Comparison of ENCODE assay signal across 24 mouse cellular contexts in the genomic region with DNA sequence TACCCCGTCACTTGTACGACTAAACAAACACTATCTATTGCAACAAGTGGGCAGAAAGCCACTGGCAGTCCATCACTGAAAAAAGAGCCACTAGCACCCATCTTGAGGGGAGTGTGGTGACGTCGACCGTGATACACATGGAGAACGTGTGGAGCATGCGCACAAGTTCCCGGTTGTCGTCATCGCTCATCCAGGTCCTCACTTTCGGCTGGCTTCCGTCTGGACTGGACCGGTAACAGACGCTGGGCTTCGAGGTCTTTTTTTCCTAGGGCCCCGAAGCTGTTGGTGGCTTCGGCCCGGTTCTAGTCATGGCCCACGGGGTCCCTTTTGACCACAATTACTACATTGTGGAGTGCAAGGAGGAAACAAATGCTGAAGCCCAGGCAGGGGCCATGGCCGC. TPM values are rescaled to one million over a fixed set of nuclear protein-coding genes. Genes with fewer than 3 reads are reported as not detected.
"Had no signal": no experiment of that assay in that cellular context is flagged by ENCODE, and none has a peak within 500 bp of the region (broad histone marks: within the 10 kb centered on the region; RNA-seq: fewer than 3 reads in every experiment).

TSS of gene Rhox13 (plus strand) at position 238 of the 400 bp plus-strand sequence.

- H3K27ac ChIP-seq: liver, embryonic 15.5 days; lung, embryonic 15.5 days; macrophage; midbrain, embryonic 13.5 days; midbrain, embryonic 15.5 days; neural tube, embryonic 12.5 days; stomach, embryonic 15.5 days; stomach, postnatal 0 days had no signal

- H3K4me3 ChIP-seq: liver, embryonic 15.5 days; lung, embryonic 15.5 days; megakaryocyte, embryonic 14.5 days; midbrain, embryonic 13.5 days; midbrain, embryonic 15.5 days; neural tube, embryonic 12.5 days; stomach, embryonic 15.5 days had no signal

- H3K4me1 ChIP-seq: liver, embryonic 15.5 days; lung, embryonic 15.5 days; megakaryocyte, embryonic 14.5 days; midbrain, embryonic 13.5 days; midbrain, embryonic 15.5 days; neural tube, embryonic 12.5 days; stomach, embryonic 15.5 days had no signal

- H3K9ac ChIP-seq: liver, embryonic 15.5 days; liver, postnatal 0 days; lung, embryonic 15.5 days; midbrain, embryonic 13.5 days; midbrain, embryonic 15.5 days; neural tube, embryonic 12.5 days; stomach, embryonic 15.5 days had no signal

- H3K27me3 ChIP-seq: liver, embryonic 15.5 days; lung, embryonic 15.5 days; midbrain, embryonic 13.5 days; midbrain, embryonic 15.5 days; neural tube, embryonic 12.5 days; stomach, embryonic 15.5 days had no signal

- H3K9me3 ChIP-seq: liver, embryonic 15.5 days; lung, embryonic 15.5 days; midbrain, embryonic 15.5 days; stomach, embryonic 15.5 days had no signal

- H3K4me2 ChIP-seq: liver, embryonic 15.5 days; lung, embryonic 15.5 days; midbrain, embryonic 11.5 days; midbrain, embryonic 13.5 days; midbrain, embryonic 15.5 days; neural tube, embryonic 12.5 days; stomach, embryonic 15.5 days had no signal

- H3K36me3 ChIP-seq: liver, embryonic 15.5 days; lung, embryonic 15.5 days; midbrain, embryonic 13.5 days; midbrain, embryonic 15.5 days; neural tube, embryonic 12.5 days; stomach, embryonic 15.5 days had no signal

- DNase-seq: liver, postnatal 0 days; lung, adult 2 months; lung, postnatal 14 days; lung, postnatal 36 days; right cerebral cortex, postnatal 14 days; thymus, adult 18-20 months; thymus, postnatal 14 days; thymus, postnatal 36 days had no signal

- ATAC-seq: liver, postnatal 0 days; lung, postnatal 0 days; midbrain, embryonic 13.5 days; midbrain, embryonic 15.5 days had no signal

RNA-seq across cellular contexts. Expression of gene Rhox13, which starts in this region (rescaled TPM):
- total RNA-seq: megakaryocyte progenitor cell, adult 5-6 weeks; neutrophil, adult 5-6 weeks had no signal
- polyA plus RNA-seq: liver, embryonic 15.5 days; liver, postnatal 0 days; lung, adult 2 months; lung, embryonic 15.5 days; lung, postnatal 0 days; macrophage; midbrain, embryonic 11.5 days; midbrain, embryonic 13.5 days; midbrain, embryonic 15.5 days; neural tube, embryonic 12.5 days; neural tube, embryonic 14.5 days; spleen, adult 2 months; stomach, embryonic 15.5 days; stomach, postnatal 0 days; thymus, postnatal 0 days had no signal
